ENCODE assay signal across 13 mouse cellular contexts in genomic region chr16:34561734-34562135, GRCm38 (mm10). TPM values are rescaled to one million over a fixed set of nuclear protein-coding genes. Genes with fewer than 3 reads are reported as not detected.
DNase-seq lines count a peak whose midpoint lies in the region; ATAC-seq and TF ChIP-seq lines count a peak whose summit lies in the region.
"Had no signal": no experiment of that assay in that cellular context is flagged by ENCODE, and none has a peak within 500 bp of the region (broad histone marks: within the 10 kb centered on the region; RNA-seq: fewer than 3 reads in every experiment).

No protein-coding gene starts in this region.

- H3K9ac ChIP-seq in forebrain, postnatal 0 days = no peak overlapping the region
- H3K9ac ChIP-seq in embryonic facial prominence, embryonic 14.5 days (ENCODE audit: low read depth, low read length) = no peak overlapping the region
- no peak overlapping the region for H3K9ac ChIP-seq in hindbrain, embryonic 15.5 days
- H3K9ac ChIP-seq in neural tube, embryonic 11.5 days (ENCODE audit: low read length) = no peak overlapping the region

- no peaks in the 10 kb centered on the region for H3K9me3 ChIP-seq in forebrain, embryonic 10.5 days
- H3K9me3 ChIP-seq in forebrain, postnatal 0 days (ENCODE audit: low read length) = no peaks in the 10 kb centered on the region
- no peaks in the 10 kb centered on the region for H3K9me3 ChIP-seq in embryonic facial prominence, embryonic 14.5 days (ENCODE audit: control insufficient read depth, low read length)
- no peaks in the 10 kb centered on the region for H3K9me3 ChIP-seq in hindbrain, embryonic 15.5 days
- H3K9me3 ChIP-seq in neural tube, embryonic 11.5 days (ENCODE audit: control insufficient read depth, low read length) = no peaks in the 10 kb centered on the region
- H3K9me3 ChIP-seq: G1E had no signal

- H3K4me3 ChIP-seq in forebrain, embryonic 10.5 days = no peak overlapping the region
- no peak overlapping the region for H3K4me3 ChIP-seq in forebrain, postnatal 0 days (ENCODE audit: low read depth, low read length)
- H3K4me3 ChIP-seq in embryonic facial prominence, embryonic 14.5 days (ENCODE audit: low read depth, low read length) = no peak overlapping the region
- no peak overlapping the region for H3K4me3 ChIP-seq in hindbrain, embryonic 15.5 days
- H3K4me3 ChIP-seq in neural tube, embryonic 11.5 days (ENCODE audit: low read depth, low read length) = no peak overlapping the region

- no peak overlapping the region for H3K4me2 ChIP-seq in forebrain, postnatal 0 days (ENCODE audit: low read depth)
- H3K4me2 ChIP-seq in embryonic facial prominence, embryonic 14.5 days (ENCODE audit: low read depth, low read length) = no peak overlapping the region
- H3K4me2 ChIP-seq in hindbrain, embryonic 15.5 days = no peak overlapping the region
- no peak overlapping the region for H3K4me2 ChIP-seq in neural tube, embryonic 11.5 days (ENCODE audit: low read depth)

- peak; percentile 21 for DNase-seq in forebrain, embryonic 10.5 days (ENCODE audit: extremely low spot score, low spot score)
- DNase-seq in forebrain, postnatal 0 days = no peak
- DNase-seq in embryonic facial prominence, embryonic 14.5 days (ENCODE audit: low spot score) = peak; percentile 8
- peak; percentile 43 for DNase-seq in neural tube, embryonic 11.5 days (ENCODE audit: low spot score)
- no peak for DNase-seq in layer of hippocampus, adult 9-11 months
- DNase-seq in urinary bladder, postnatal 4 days (ENCODE audit: low spot score in 2 of 2) = no peak
- no peak for DNase-seq in spleen, postnatal 10 days (ENCODE audit: low spot score in 2 of 2)
- DNase-seq: B cell, adult 2 months; heart, adult 18-20 months; heart, postnatal 36 days; right cerebral cortex, adult 18-20 months had no signal

- no peak for TF ChIP-seq CTCF in forebrain, postnatal 0 days (IDR thresholded peaks at IDR 0.05; ENCODE audit: low read depth)

- H3K27ac ChIP-seq in forebrain, embryonic 10.5 days = peak overlapping the region; percentile 20
- no peak overlapping the region for H3K27ac ChIP-seq in forebrain, postnatal 0 days (ENCODE audit: low read depth, low read length)
- no peak overlapping the region for H3K27ac ChIP-seq in embryonic facial prominence, embryonic 14.5 days (replicated peaks; ENCODE audit: low read depth, low read length)
- H3K27ac ChIP-seq in hindbrain, embryonic 15.5 days (replicated peaks) = no peak overlapping the region
- 0 out of 2 replicates have a peak overlapping the region, but pooled peaks have one; percentile 42 for H3K27ac ChIP-seq in neural tube, embryonic 11.5 days (ENCODE audit: low read depth, low read length)

- H3K27me3 ChIP-seq in forebrain, embryonic 10.5 days (ENCODE audit: poor library complexity, severe bottlenecking) = no peaks in the 10 kb centered on the region
- no peaks in the 10 kb centered on the region for H3K27me3 ChIP-seq in forebrain, postnatal 0 days (ENCODE audit: insufficient read depth, low read length)
- H3K27me3 ChIP-seq in embryonic facial prominence, embryonic 14.5 days (replicated peaks; ENCODE audit: control insufficient read depth, insufficient read depth, low read length) = no peaks in the 10 kb centered on the region
- no peaks in the 10 kb centered on the region for H3K27me3 ChIP-seq in hindbrain, embryonic 15.5 days
- H3K27me3 ChIP-seq in neural tube, embryonic 11.5 days (ENCODE audit: control insufficient read depth, insufficient read depth, low read length) = no peaks in the 10 kb centered on the region

- H3K36me3 ChIP-seq in forebrain, embryonic 10.5 days (replicated peaks) = no peaks in the 10 kb centered on the region
- H3K36me3 ChIP-seq in forebrain, postnatal 0 days (ENCODE audit: insufficient read depth) = no peaks in the 10 kb centered on the region
- no peaks in the 10 kb centered on the region for H3K36me3 ChIP-seq in embryonic facial prominence, embryonic 14.5 days (ENCODE audit: control insufficient read depth, insufficient read depth, low read length)
- H3K36me3 ChIP-seq in hindbrain, embryonic 15.5 days = no peaks in the 10 kb centered on the region
- H3K36me3 ChIP-seq in neural tube, embryonic 11.5 days (ENCODE audit: control insufficient read depth, insufficient read depth, low read length) = no peaks in the 10 kb centered on the region
- H3K36me3 ChIP-seq: G1E had no signal

- 19% methylated on average over 5 of the region's 5 CpGs for WGBS in forebrain, embryonic 10.5 days
- 10% methylated on average over 5 of the region's 5 CpGs for WGBS in forebrain, postnatal 0 days
- 20% methylated on average over 5 of the region's 5 CpGs for WGBS in embryonic facial prominence, embryonic 14.5 days
- 6% methylated on average over 5 of the region's 5 CpGs for WGBS in hindbrain, embryonic 15.5 days
- WGBS in neural tube, embryonic 11.5 days = 22% methylated on average over 5 of the region's 5 CpGs

- H3K4me1 ChIP-seq in forebrain, embryonic 10.5 days = peaks cover 59% of the 10 kb centered on the region
- peaks cover 16% of the 10 kb centered on the region for H3K4me1 ChIP-seq in forebrain, postnatal 0 days (ENCODE audit: insufficient read depth)
- H3K4me1 ChIP-seq in embryonic facial prominence, embryonic 14.5 days (ENCODE audit: control insufficient read depth, insufficient read depth, low read length) = peaks cover 20% of the 10 kb centered on the region
- peaks cover 71% of the 10 kb centered on the region for H3K4me1 ChIP-seq in hindbrain, embryonic 15.5 days (replicated peaks)
- peaks cover 43% of the 10 kb centered on the region for H3K4me1 ChIP-seq in neural tube, embryonic 11.5 days (ENCODE audit: control insufficient read depth, insufficient read depth, low read length)

- no peak for ATAC-seq in forebrain, postnatal 0 days
- ATAC-seq in embryonic facial prominence, embryonic 14.5 days (ENCODE audit: low read depth) = peak; percentile 37; the same call in 1 of the 2 replicates
- peak; percentile 33 for ATAC-seq in hindbrain, embryonic 15.5 days (ENCODE audit: low FRiP score, low read depth)
- ATAC-seq in neural tube, embryonic 11.5 days (ENCODE audit: insufficient read depth, low FRiP score, low TSS enrichment) = peak; percentile 76

RNA-seq across cellular contexts. Expression of gene Kalrn, which starts 11.6 kb away (rescaled TPM):
- polyA plus RNA-seq in forebrain, embryonic 10.5 days (2016; fragmentation: Nextera tagmentation; extraction: Ambion mirVana) = 11.0 and 11.2 TPM in 2 replicates
- total RNA-seq in forebrain, postnatal 0 days (2014; rRNA removed) = 134 and 148 TPM in 2 replicates
- 16.4 and 23.6 TPM in 2 replicates for polyA plus RNA-seq in forebrain, postnatal 0 days (2015; fragmentation: Nextera tagmentation; extraction: Ambion mirVana)
- 12.2 and 14.3 TPM in 2 replicates for polyA plus RNA-seq in embryonic facial prominence, embryonic 14.5 days (2014; fragmentation: Nextera tagmentation; extraction: Ambion mirVana)
- polyA plus RNA-seq in hindbrain, embryonic 15.5 days (2015; fragmentation: Nextera tagmentation; extraction: Ambion mirVana) = 24.6 and 26.5 TPM in 2 replicates
- polyA plus RNA-seq in neural tube, embryonic 11.5 days (2014; fragmentation: Nextera tagmentation; extraction: Ambion mirVana) = 17.3 and 17.6 TPM in 2 replicates

Comparison
In these comparisons a context has a peak if more than half of its experiments do, and no peak if none do; other contexts are left out.
1. DNase-seq: peak in forebrain, embryonic 10.5 days (single experiment), embryonic facial prominence, embryonic 14.5 days (single experiment) and neural tube, embryonic 11.5 days (single experiment); none in forebrain, postnatal 0 days (single experiment), layer of hippocampus, adult 9-11 months (single experiment), urinary bladder, postnatal 4 days (0 of 2) and spleen, postnatal 10 days (0 of 2).
2. H3K27ac ChIP-seq: peak in forebrain, embryonic 10.5 days (single experiment) and neural tube, embryonic 11.5 days (single experiment); none in forebrain, postnatal 0 days (single experiment), embryonic facial prominence, embryonic 14.5 days (single experiment) and hindbrain, embryonic 15.5 days (single experiment).